Mouse (Mus musculus): ENCODE measurements around the gene Tead3. TPM values are rescaled to one million over a fixed set of nuclear protein-coding genes. Genes with fewer than 3 reads are reported as not detected.

Gene Tead3
- polyA plus RNA-seq, 1 experiment from 2014 or later, result 18.8 TPM

GRCm38 (mm10) chr17:28373821-28374220, 23.2 kb upstream of the Tead3 start:
- WGBS, result 14% methylated on average over 10 of the region's 10 CpGs
- H3K4me1 ChIP-seq, result peaks cover 6% of the 10 kb centered on the region; the same call in 1 of the 2 replicates
- ATAC-seq (ENCODE audit: insufficient number of reproducible peaks, low FRiP score, low TSS enrichment, low read depth), result 0 out of 2 replicates have a peak, but pooled peaks have one; percentile 45

GRCm38 (mm10) chr17:28371941-28372340, 21.3 kb upstream of the Tead3 start:
- H3K4me3 ChIP-seq (replicated peaks), result no peak overlapping the region
- WGBS, result 74% methylated on average over 1 of the region's 1 CpGs
- peaks cover 22% of the 10 kb centered on the region for H3K27me3 ChIP-seq
- H3K4me1 ChIP-seq, result peaks cover 12% of the 10 kb centered on the region; the same call in 1 of the 2 replicates
- H3K36me3 ChIP-seq, result no peaks in the 10 kb centered on the region
- H3K9me3 ChIP-seq (replicated peaks), result no peaks in the 10 kb centered on the region
- no peak overlapping the region for H3K9ac ChIP-seq
- no peak overlapping the region for H3K27ac ChIP-seq (replicated peaks)
- no peak for ATAC-seq (ENCODE audit: insufficient number of reproducible peaks, low FRiP score, low TSS enrichment, low read depth)
- no peak overlapping the region for H3K4me2 ChIP-seq (replicated peaks)

More at GRCm38 (mm10) chr17:28373821-28374220, 23.2 kb upstream of the Tead3 start:
- H3K27ac ChIP-seq (replicated peaks), result no peak overlapping the region
- H3K4me3 ChIP-seq (replicated peaks), result no peak overlapping the region
- no peaks in the 10 kb centered on the region for H3K36me3 ChIP-seq
- no peak overlapping the region for H3K9ac ChIP-seq
- H3K9me3 ChIP-seq (replicated peaks), result no peaks in the 10 kb centered on the region
- H3K27me3 ChIP-seq, result peaks cover 22% of the 10 kb centered on the region
- H3K4me2 ChIP-seq (replicated peaks), result no peak overlapping the region

GRCm38 (mm10) chr17:28371286-28371685, 20.7 kb upstream of the Tead3 start:
- H3K4me2 ChIP-seq (replicated peaks), result no peak overlapping the region
- H3K4me1 ChIP-seq, result peaks cover 12% of the 10 kb centered on the region; the same call in 1 of the 2 replicates
- WGBS, result 64% methylated on average over 2 of the region's 2 CpGs
- H3K9ac ChIP-seq, result no peak overlapping the region
- no peaks in the 10 kb centered on the region for H3K36me3 ChIP-seq
- H3K27ac ChIP-seq (replicated peaks), result no peak overlapping the region
- ATAC-seq (ENCODE audit: insufficient number of reproducible peaks, low FRiP score, low TSS enrichment, low read depth), result no peak
- peaks cover 22% of the 10 kb centered on the region for H3K27me3 ChIP-seq
- no peak overlapping the region for H3K4me3 ChIP-seq (replicated peaks)
- no peaks in the 10 kb centered on the region for H3K9me3 ChIP-seq (replicated peaks)

GRCm38 (mm10) chr17:28369056-28369455, 18.4 kb upstream of the Tead3 start:
- no peak for ATAC-seq (ENCODE audit: insufficient number of reproducible peaks, low FRiP score, low TSS enrichment, low read depth)
- Histone ChIP-seq H3K27me3 (peaks cover 19% of the 10 kb centered on the region), H3K4me3 (replicated peaks) (no peak overlapping the region), H3K9me3 (replicated peaks) (no peaks in the 10 kb centered on the region), H3K9ac (no peak overlapping the region), H3K4me1 (peaks cover 14% of the 10 kb centered on the region), H3K27ac (replicated peaks) (no peak overlapping the region), H3K4me2 (replicated peaks) (no peak overlapping the region), H3K36me3 (no peaks in the 10 kb centered on the region)
- 74% methylated on average over 5 of the region's 5 CpGs for WGBS

GRCm38 (mm10) chr17:28368449-28368848, 17.8 kb upstream of the Tead3 start:
- Histone ChIP-seq H3K27me3 (peaks cover 23% of the 10 kb centered on the region), H3K27ac (replicated peaks) (no peak overlapping the region), H3K9me3 (replicated peaks) (no peaks in the 10 kb centered on the region), H3K9ac (no peak overlapping the region), H3K4me1 (peaks cover 20% of the 10 kb centered on the region), H3K4me3 (replicated peaks) (no peak overlapping the region), H3K4me2 (replicated peaks) (no peak overlapping the region; the same call in 1 of the 2 replicates), H3K36me3 (no peaks in the 10 kb centered on the region)
- no peak for ATAC-seq (ENCODE audit: insufficient number of reproducible peaks, low FRiP score, low TSS enrichment, low read depth)
- 5% methylated on average over 13 of the region's 13 CpGs for WGBS

- Histone ChIP-seq H3K36me3 (no peaks in the 10 kb centered on the region), H3K9ac (0 out of 2 replicates have a peak within 1 kb of the TSS, but pooled peaks have one; percentile 12), H3K27ac (replicated peaks) (no peak within 1 kb of the TSS), H3K27me3 (peaks cover 27% of the 10 kb centered on the region), H3K9me3 (replicated peaks) (no peaks in the 10 kb centered on the region), H3K4me1 (peaks cover 35% of the 10 kb centered on the region), H3K4me2 (replicated peaks) (peak within 1 kb of the TSS; percentile 51), H3K4me3 (replicated peaks) (peak within 1 kb of the TSS; percentile 30)
- ATAC-seq (ENCODE audit: insufficient number of reproducible peaks, low FRiP score, low TSS enrichment, low read depth), result no peak
- WGBS, result 39% methylated on average over 8 of the region's 8 CpGs
Measured at GRCm38 (mm10) chr17:28365122-28365521, 14.5 kb upstream of the Tead3 start, which contains the start of gene Tulp1. Tulp1 (minus strand) TSS chr17:28365222.

GRCm38 (mm10) chr17:28363507-28363906, 12.9 kb upstream of the Tead3 start:
- Histone ChIP-seq H3K27me3 (peaks cover 27% of the 10 kb centered on the region), H3K9me3 (replicated peaks) (no peaks in the 10 kb centered on the region), H3K27ac (replicated peaks) (no peak overlapping the region), H3K4me3 (replicated peaks) (0 out of 2 replicates have a peak overlapping the region, but pooled peaks have one; percentile 27), H3K4me1 (peaks cover 34% of the 10 kb centered on the region), H3K4me2 (replicated peaks) (peak overlapping the region; percentile 51), H3K9ac (peak overlapping the region; percentile 23; the same call in 1 of the 2 replicates), H3K36me3 (no peaks in the 10 kb centered on the region)
- 28% methylated on average over 6 of the region's 6 CpGs for WGBS
- no peak for ATAC-seq (ENCODE audit: insufficient number of reproducible peaks, low FRiP score, low TSS enrichment, low read depth)

- H3K36me3 ChIP-seq, result no peaks in the 10 kb centered on the region
- peak overlapping the region; percentile 23 for H3K9ac ChIP-seq
- H3K4me2 ChIP-seq (replicated peaks), result peak overlapping the region; percentile 51
- 6% methylated on average over 25 of the region's 25 CpGs for WGBS
- no peaks in the 10 kb centered on the region for H3K9me3 ChIP-seq (replicated peaks)
- no peak overlapping the region for H3K27ac ChIP-seq (replicated peaks)
- H3K4me1 ChIP-seq, result peaks cover 33% of the 10 kb centered on the region
- peaks cover 27% of the 10 kb centered on the region for H3K27me3 ChIP-seq
- peak overlapping the region; percentile 27 for H3K4me3 ChIP-seq (replicated peaks)
- no peak; the same call in 1 of the 2 replicates for ATAC-seq (ENCODE audit: insufficient number of reproducible peaks, low FRiP score, low TSS enrichment, low read depth)
Measured at GRCm38 (mm10) chr17:28362653-28363292, 12.2 kb upstream of the Tead3 start.

- peaks cover 33% of the 10 kb centered on the region for H3K4me1 ChIP-seq
- 30% methylated on average over 11 of the region's 11 CpGs for WGBS
- H3K4me3 ChIP-seq (replicated peaks), result peak overlapping the region; percentile 27
- H3K9me3 ChIP-seq (replicated peaks), result no peaks in the 10 kb centered on the region
- H3K27ac ChIP-seq (replicated peaks), result no peak overlapping the region
- H3K36me3 ChIP-seq, result no peaks in the 10 kb centered on the region
- H3K4me2 ChIP-seq (replicated peaks), result peak overlapping the region; percentile 51
- peaks cover 27% of the 10 kb centered on the region for H3K27me3 ChIP-seq
- ATAC-seq (ENCODE audit: insufficient number of reproducible peaks, low FRiP score, low TSS enrichment, low read depth), result no peak
- no peak overlapping the region for H3K9ac ChIP-seq
Measured at GRCm38 (mm10) chr17:28361921-28362652, 11.5 kb upstream of the Tead3 start.

- Histone ChIP-seq H3K27me3 (peaks cover 24% of the 10 kb centered on the region), H3K4me3 (replicated peaks) (no peak overlapping the region), H3K9ac (no peak overlapping the region), H3K4me2 (replicated peaks) (no peak overlapping the region), H3K9me3 (replicated peaks) (no peaks in the 10 kb centered on the region), H3K36me3 (no peaks in the 10 kb centered on the region), H3K4me1 (peaks cover 33% of the 10 kb centered on the region), H3K27ac (replicated peaks) (no peak overlapping the region)
- no peak for ATAC-seq (ENCODE audit: insufficient number of reproducible peaks, low FRiP score, low TSS enrichment, low read depth)
- WGBS, result 76% methylated on average over 9 of the region's 9 CpGs
Measured at GRCm38 (mm10) chr17:28360531-28361277, 10.1 kb upstream of the Tead3 start.
